Mouse (Mus musculus) bone marrow macrophage, adult 2 months (primary cell): ENCODE data around the gene Zswim3. TPM values are rescaled to one million over a fixed set of nuclear protein-coding genes. Genes with fewer than 3 reads are reported as not detected.

ENCODE experiments used
- H3K27ac ChIP-seq: 2 replicates; pipeline ENCODE4 v1.5.1; 2012; ENCODE audit warnings: low read depth, low read length; ENCODE audit not compliant: insufficient read depth
- H3K4me1 ChIP-seq: 2 replicates; pipeline ENCODE4 v1.6.1; 2012; ENCODE audit warnings: low read length; ENCODE audit not compliant: control insufficient read depth, insufficient read depth
- H3K4me3 ChIP-seq: 2 replicates; pipeline ENCODE4 v1.5.1; 2012; ENCODE audit warnings: mild to moderate bottlenecking, low read length, moderate library complexity; ENCODE audit not compliant: insufficient read depth
- CTCF ChIP-seq: IDR thresholded peaks from 2 replicates; pipeline ENCODE4 v1.5.1; 2012; ENCODE audit warnings: low read depth, mild to moderate bottlenecking, low read length, moderate library complexity
- POLR2A ChIP-seq: IDR thresholded peaks from 2 replicates; pipeline ENCODE4 v1.6.1; 2012; ENCODE audit warnings: mild to moderate bottlenecking, low read depth, low read length, borderline replicate concordance
- polyA plus RNA-seq: library from polyadenylated mRNA; stranded (reverse); fragments of >200 nt; gene quantifications from 2 replicates; pipeline ENCODE4 v1.2.4, GENCODE M21; 2012; ENCODE audit not compliant: missing spikeins, insufficient read depth, insufficient read length

The Zswim3 gene
- 5.0 and 7.3 TPM in 2 replicates for polyA plus RNA-seq

DNA sequence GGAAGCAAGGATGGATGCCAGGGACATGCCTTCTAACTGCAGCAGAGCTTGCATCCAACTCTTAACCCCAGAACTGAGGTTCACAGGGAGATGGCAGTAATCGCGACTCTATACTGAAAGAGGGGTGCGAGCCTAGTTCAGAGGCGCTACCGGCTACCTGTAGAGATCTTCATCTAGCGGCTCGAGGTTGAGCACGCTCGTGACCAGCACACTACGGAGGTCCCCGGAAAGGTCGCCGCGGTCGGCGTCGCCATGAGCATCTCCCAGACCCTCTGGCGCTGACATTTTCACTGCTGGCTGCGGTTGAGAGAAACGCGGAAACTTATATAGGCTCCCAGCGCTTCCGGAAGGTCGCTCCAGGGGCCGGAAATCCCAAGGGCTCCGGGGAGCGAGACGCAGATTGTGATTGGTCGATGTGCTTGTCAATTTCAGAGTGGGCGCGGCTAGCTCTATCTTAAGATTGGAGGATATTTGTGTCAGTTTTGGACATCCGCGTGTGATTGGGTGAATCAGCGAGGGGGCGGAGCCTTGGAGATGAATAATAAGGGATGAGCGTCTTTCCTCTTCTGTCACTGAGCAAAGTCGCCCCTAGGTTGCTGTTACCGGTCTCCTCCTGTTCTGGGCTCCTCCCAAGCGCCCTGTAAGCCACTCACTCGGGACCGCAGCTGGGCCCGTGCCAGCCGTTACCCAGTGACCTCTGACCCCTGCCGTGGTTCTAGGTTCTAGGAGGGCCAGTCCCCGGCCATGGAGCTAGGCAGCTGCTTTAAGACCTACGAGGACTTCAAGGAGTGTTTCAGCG, at the start of gene Zswim3, which contains the start of gene Acot8:
Gene Zswim3 (plus strand): TSS at position 566 of the 799 bp plus-strand sequence.
Gene Acot8 (minus strand): TSS at position 350 of the 799 bp plus-strand sequence.
- peak within 1 kb of the TSS; percentile 92 for H3K4me3 ChIP-seq
- peaks cover 16% of the 10 kb centered on the region for H3K4me1 ChIP-seq
- TF ChIP-seq CTCF (no peak), POLR2A (peak; percentile 82; the same call in 1 of the 2 replicates)
- H3K27ac ChIP-seq, result peak within 1 kb of the TSS; percentile 76

DNA sequence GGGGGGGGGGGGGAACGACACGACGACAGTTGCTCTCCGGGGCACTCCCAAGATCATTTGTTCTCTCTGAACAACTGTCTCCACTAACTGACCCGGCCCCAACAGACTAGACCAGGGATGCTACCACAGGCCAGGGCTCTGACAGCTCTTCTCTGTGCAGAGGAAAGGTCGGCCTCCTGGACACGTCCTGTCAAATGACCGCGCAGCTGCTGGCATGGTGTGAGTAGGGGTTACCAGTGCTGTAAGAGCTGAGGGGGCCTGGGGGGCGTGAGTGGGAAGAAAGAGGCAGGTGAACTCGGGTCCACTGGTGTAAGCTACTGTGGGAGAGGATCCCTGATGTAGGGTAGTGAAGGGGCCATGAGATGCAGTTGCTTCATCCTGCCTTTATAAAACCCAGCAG, 47.1 kb upstream of the Zswim3 start:
- no peak overlapping the region for H3K4me3 ChIP-seq
- peaks cover 18% of the 10 kb centered on the region for H3K4me1 ChIP-seq
- TF ChIP-seq POLR2A, result no peak
- no peak for TF ChIP-seq CTCF
- no peak overlapping the region for H3K27ac ChIP-seq

DNA sequence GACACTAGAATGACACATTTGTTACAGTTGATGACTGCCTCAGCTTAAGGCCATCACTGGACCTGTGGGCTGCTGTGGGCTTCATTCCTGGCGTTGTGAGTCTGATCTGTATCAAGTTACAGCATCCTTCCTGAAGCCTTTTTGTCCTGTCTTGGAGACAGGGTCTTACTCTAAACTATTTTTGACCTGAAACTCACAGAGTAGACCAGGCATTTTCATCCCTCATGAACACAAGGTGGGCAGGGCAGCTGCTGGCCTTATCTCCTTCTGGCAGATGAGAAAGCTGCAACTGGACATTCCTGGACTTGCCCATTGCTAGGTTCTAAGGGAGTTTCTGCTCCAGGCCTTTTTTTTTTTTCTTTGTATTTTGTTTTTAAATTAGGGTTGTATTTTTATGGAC, 46.2 kb upstream of the Zswim3 start:
- no peak overlapping the region for H3K4me3 ChIP-seq

DNA sequence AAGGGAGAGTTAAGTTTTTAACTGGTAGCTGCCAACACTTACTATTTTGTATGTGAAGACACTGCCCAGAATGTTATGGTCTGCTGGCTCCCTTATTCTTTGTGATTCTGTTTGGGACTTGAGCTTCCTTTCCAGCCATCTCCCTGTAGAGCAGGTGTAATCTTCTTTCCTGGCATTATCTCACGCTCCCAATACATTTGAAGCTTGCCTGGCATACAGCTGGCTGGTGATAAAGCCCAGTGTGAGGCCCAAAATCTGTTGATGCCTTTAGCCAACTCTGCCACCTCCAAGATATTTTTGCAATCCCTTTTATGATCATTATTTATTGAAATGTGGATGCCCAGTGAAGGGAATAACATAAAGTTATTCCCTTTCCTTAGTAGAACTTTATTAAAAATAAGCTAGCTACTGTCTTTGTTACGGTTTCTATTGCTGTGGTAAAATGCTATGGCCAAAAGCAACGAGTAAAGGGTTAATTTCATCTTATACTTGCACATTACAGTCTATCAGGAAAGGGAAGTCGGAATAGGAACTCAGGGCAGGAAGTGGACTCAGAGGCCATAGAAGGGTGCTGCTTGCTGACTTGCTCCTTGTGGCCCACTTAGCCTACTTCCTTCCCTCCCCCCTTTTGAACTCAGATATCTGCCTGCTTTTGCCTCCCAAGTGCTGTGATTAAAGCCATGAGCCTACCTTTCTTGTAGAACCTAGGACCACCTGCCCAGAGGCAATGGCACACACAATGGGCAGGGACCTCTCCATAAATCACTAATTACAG, 44.7 kb upstream of the Zswim3 start:
- peaks cover 27% of the 10 kb centered on the region for H3K4me1 ChIP-seq
- H3K27ac ChIP-seq, result peak overlapping the region; percentile 77
- no peak overlapping the region for H3K4me3 ChIP-seq
- TF ChIP-seq CTCF (no peak), POLR2A (no peak)

More for the DNA sequence above, 46.2 kb upstream of the Zswim3 start:
- H3K4me1 ChIP-seq, result peaks cover 22% of the 10 kb centered on the region
- no peak overlapping the region for H3K27ac ChIP-seq
- TF ChIP-seq POLR2A, result no peak
- TF ChIP-seq CTCF, result no peak

DNA sequence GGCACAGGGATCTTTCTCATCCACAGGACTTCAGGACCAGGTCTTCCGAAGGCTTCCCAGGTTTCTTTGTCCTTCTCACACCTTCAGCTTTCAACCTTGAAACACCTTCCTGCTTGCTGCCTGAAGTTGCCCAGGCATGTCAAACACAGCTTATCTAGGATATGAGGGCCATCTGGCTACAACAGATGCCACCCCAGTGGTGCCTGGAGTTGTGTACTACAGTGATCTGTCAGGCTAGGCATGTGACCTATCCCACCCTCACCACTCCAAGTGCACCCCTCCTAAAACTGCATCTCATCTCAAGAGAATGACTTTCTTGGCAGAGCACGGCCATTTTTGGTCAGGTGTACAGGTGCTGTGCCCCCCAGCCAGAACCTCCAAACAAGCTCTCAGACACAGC, 43.4 kb upstream of the Zswim3 start:
- TF ChIP-seq CTCF (no peak), POLR2A (no peak)
- Histone ChIP-seq H3K4me1 (peaks cover 27% of the 10 kb centered on the region), H3K4me3 (no peak overlapping the region), H3K27ac (no peak overlapping the region)

DNA sequence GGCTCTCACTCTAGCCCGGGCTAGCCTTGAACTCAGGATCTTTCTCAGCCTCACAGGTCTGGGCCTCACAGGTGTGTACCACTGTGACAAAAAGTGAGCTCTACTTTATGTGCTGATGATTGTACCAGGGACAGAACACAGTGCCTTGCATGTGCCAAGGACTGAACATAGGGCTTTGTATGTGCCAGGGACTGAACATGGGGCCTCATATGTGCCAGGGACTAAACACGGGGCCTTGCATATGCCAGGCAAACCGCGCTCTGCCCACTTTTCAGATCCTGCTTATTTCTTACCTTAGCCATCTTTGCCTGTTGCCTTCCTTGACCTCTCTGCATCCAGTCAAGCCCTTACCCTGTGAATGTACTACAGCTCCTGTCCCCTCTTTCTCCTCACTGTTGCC, 42.9 kb upstream of the Zswim3 start:
- Histone ChIP-seq H3K27ac (no peak overlapping the region), H3K4me3 (no peak overlapping the region), H3K4me1 (peaks cover 27% of the 10 kb centered on the region)
- no peak for TF ChIP-seq POLR2A
- no peak for TF ChIP-seq CTCF

DNA sequence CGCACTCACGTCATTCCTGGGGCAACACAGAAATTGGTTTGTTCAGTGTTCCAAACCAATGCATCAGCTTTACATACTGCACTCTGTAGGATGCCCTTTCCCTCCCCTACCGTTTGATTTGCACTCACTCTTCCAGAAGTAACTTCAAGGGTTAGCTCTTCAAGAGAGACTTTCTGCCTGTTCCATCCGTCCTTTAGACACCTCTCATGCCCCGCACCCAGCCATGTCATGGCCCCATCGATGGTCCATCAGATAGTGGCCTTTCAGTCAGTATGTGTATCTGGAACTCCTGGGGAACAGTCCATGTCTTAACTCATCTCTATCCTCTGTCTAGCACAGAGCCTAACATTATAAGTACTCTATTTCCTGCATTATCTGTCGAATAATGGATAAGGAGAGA, 42.3 kb upstream of the Zswim3 start:
- no peak for TF ChIP-seq POLR2A
- no peak for TF ChIP-seq CTCF
- no peak overlapping the region for H3K27ac ChIP-seq
- H3K4me3 ChIP-seq, result no peak overlapping the region
- peaks cover 27% of the 10 kb centered on the region for H3K4me1 ChIP-seq

DNA sequence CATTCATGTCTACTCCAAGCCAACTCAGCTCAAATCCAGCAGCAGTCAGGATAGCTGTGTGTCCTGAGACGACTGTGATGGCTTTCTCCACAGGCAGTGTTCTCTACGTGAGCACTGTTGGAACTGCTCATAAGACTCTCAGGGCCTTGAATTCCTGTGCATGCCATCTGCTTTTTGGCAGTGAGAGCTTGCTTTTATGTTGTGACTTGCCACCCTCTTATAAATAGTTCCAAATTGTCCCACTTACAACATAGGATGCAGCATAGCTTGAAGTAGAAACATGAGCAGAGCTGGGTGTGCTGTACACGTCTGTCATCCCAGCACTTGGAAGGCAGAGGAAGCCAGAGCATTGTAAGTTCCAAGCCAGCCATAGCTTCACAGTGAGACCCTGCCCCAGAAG, 39.1 kb upstream of the Zswim3 start:
- H3K4me3 ChIP-seq, result no peak overlapping the region
- peaks cover 18% of the 10 kb centered on the region for H3K4me1 ChIP-seq
- TF ChIP-seq CTCF (no peak), POLR2A (no peak)
- H3K27ac ChIP-seq, result no peak overlapping the region

DNA sequence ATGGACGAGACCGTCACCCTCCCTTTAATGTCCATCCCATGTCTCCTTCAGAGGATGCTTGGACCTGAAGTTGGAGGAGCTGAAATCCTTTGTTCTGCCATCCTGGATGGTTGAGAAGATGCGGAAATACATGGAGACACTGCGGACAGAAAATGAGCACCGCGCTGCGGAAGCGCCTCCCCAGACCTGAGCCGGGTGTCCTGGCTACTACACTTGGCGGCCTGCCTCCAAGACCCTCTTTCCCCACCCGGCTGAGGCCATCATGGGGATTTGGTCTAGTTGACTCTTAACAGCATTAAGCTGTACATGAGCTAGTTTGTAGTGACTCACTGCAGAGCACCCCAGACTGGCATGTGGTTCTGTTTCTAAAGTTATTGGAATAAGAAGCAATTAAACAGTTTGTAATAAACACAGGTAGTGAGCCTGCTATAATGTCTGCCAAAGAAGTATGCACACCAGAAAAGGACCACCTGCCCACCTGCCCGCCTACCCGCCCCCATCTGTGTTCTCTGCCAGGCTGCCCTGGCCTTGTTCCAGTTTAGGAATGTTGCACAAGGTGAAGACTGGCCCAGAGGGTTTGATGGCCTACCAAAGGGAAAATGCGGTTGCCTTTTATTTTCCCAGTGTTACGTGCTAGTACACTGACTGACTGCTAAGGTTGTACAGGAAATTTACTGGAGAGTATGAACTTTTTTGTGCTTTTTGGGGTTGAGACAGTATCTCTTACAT, 36.9 kb upstream of the Zswim3 start:
- H3K27ac ChIP-seq, result no peak overlapping the region
- H3K4me3 ChIP-seq, result no peak overlapping the region
- H3K4me1 ChIP-seq, result peaks cover 21% of the 10 kb centered on the region
- no peak for TF ChIP-seq CTCF
- TF ChIP-seq POLR2A, result no peak
